Mouse (Mus musculus): Measurements from ENCODE around the gene Pak2.

- TF ChIP-seq EP300 (IDR thresholded peaks at IDR 0.05), result no peak
- TF ChIP-seq CTCF (IDR thresholded peaks at IDR 0.05), result no peak
Observed at GRCm38 (mm10) chr16:32008529-32009293, 70.4 kb downstream of the Pak2 start.

All from lung, postnatal 0 days (tissue).